Mouse (Mus musculus) stomach, postnatal 0 days (tissue): ENCODE data around the gene Gtf2i. TPM values are rescaled to one million over a fixed set of nuclear protein-coding genes. Genes with fewer than 3 reads are reported as not detected.

Source experiments
- ATAC-seq: fragments of 200-750 bp; cut with Nextera tagmentation; 2 replicates; pipeline ENCODE4 v1.8.0; 2017; ENCODE audit not compliant: low FRiP score, low TSS enrichment
- DNase-seq: peaks from one replicate; pipeline ENCODE4 v3.0.0-alpha.2; 2016; ENCODE audit warnings: low spot score
- H3K27ac ChIP-seq: fragments of 300-500 bp; sonication (generic); replicated peaks from 2 replicates; pipeline ENCODE4 v1.5.1; 2014; ENCODE audit warnings: mild to moderate bottlenecking, control low read depth
- H3K27me3 ChIP-seq: fragments of 300-500 bp; sonication (generic); 2 replicates; pipeline ENCODE4 v1.6.1; 2014; ENCODE audit warnings: low read length; ENCODE audit not compliant: control insufficient read depth, insufficient read depth
- H3K36me3 ChIP-seq: fragments of 300-500 bp; sonication (generic); 2 replicates; pipeline ENCODE4 v1.6.1; 2014; ENCODE audit warnings: low read length, mixed read lengths; ENCODE audit not compliant: control insufficient read depth, insufficient read depth
- H3K4me1 ChIP-seq: fragments of 300-500 bp; sonication (generic); replicated peaks from 2 replicates; pipeline ENCODE4 v1.6.1; 2014; ENCODE audit warnings: antibody characterized with exemption; ENCODE audit not compliant: control insufficient read depth, insufficient read depth
- H3K4me2 ChIP-seq: fragments of 300-500 bp; sonication (generic); replicated peaks from 2 replicates; pipeline ENCODE4 v1.6.1; 2014; ENCODE audit warnings: low read depth, mild to moderate bottlenecking, control low read depth, moderate library complexity
- H3K4me3 ChIP-seq: fragments of 300-500 bp; sonication (generic); 2 replicates; pipeline ENCODE4 v1.5.1; 2014; ENCODE audit warnings: low read depth, low read length, control low read depth
- H3K9ac ChIP-seq: fragments of 300-500 bp; sonication (generic); 2 replicates; pipeline ENCODE4 v1.6.1; 2014; ENCODE audit warnings: mild to moderate bottlenecking, low read length, control low read depth, mixed read lengths
- H3K9me3 ChIP-seq: fragments of 300-500 bp; sonication (generic); 2 replicates; pipeline ENCODE4 v1.6.1; 2016; ENCODE audit warnings: low read length; ENCODE audit not compliant: control insufficient read depth
- CTCF ChIP-seq: IDR thresholded peaks from 2 replicates; pipeline ENCODE4 v1.5.1; 2016; ENCODE audit warnings: antibody characterized with exemption, low read depth, mild to moderate bottlenecking, moderate library complexity
- EP300 ChIP-seq: optimal IDR thresholded peaks from 2 replicates; pipeline ENCODE3; 2016; ENCODE audit warnings: antibody characterized with exemption
- WGBS: fragments of 180-500 bp; shearing (Covaris S2); extraction: QIAGEN DNeasy Blood & Tissue Kit; methylation state at CpG from one replicate; pipeline ENCODE4 v1.1.7; 2014; 5-methylcytosine and 5-hydroxymethylcytosine counted together
- polyA plus RNA-seq: library from polyadenylated mRNA; unstranded; fragments of >200 nt; fragmentation: Nextera tagmentation; extraction: Ambion mirVana; gene quantifications from 2 replicates; pipeline ENCODE4 v1.2.1, GENCODE M21; 2015

Gtf2i gene
- polyA plus RNA-seq, 1 experiment from 2014 or later: 63.0 TPM

GRCm38 (mm10) chr5:134273761-134274160 lies 40.8 kb downstream of the Gtf2i start:
- no peak overlapping the region for H3K4me2 ChIP-seq
- no peaks in the 10 kb centered on the region for H3K27me3 ChIP-seq
- TF ChIP-seq EP300 (no peak), CTCF (no peak)
- ATAC-seq (no peak), DNase-seq (no peak)
- 83% methylated on average over 8 of the region's 8 CpGs for WGBS
- H3K9ac ChIP-seq: no peak overlapping the region
- no peak overlapping the region for H3K4me3 ChIP-seq
- H3K36me3 ChIP-seq: peaks cover 45% of the 10 kb centered on the region
- H3K27ac ChIP-seq: no peak overlapping the region
- H3K9me3 ChIP-seq: no peaks in the 10 kb centered on the region
- no peaks in the 10 kb centered on the region for H3K4me1 ChIP-seq

GRCm38 (mm10) chr5:134272761-134273160 lies 41.8 kb downstream of the Gtf2i start:
- ATAC-seq (no peak), DNase-seq (no peak)
- Histone ChIP-seq H3K4me1 (no peaks in the 10 kb centered on the region), H3K9ac (no peak overlapping the region), H3K27me3 (no peaks in the 10 kb centered on the region), H3K4me3 (no peak overlapping the region), H3K36me3 (peaks cover 45% of the 10 kb centered on the region), H3K4me2 (no peak overlapping the region), H3K27ac (no peak overlapping the region), H3K9me3 (no peaks in the 10 kb centered on the region)
- 86% methylated on average over 11 of the region's 11 CpGs for WGBS
- TF ChIP-seq EP300 (no peak), CTCF (no peak)

- DNase-seq (no peak), ATAC-seq (no peak)
- Histone ChIP-seq H3K9ac (no peak overlapping the region), H3K27me3 (no peaks in the 10 kb centered on the region), H3K4me1 (no peaks in the 10 kb centered on the region), H3K9me3 (no peaks in the 10 kb centered on the region), H3K4me2 (no peak overlapping the region), H3K4me3 (no peak overlapping the region), H3K27ac (no peak overlapping the region), H3K36me3 (peaks cover 50% of the 10 kb centered on the region)
- TF ChIP-seq EP300 (no peak), CTCF (no peak)
- WGBS: 85% methylated on average over 11 of the region's 11 CpGs
Observed at GRCm38 (mm10) chr5:134271421-134271820, 43.1 kb downstream of the Gtf2i start.

- Histone ChIP-seq H3K9me3 (no peaks in the 10 kb centered on the region), H3K36me3 (peaks cover 49% of the 10 kb centered on the region), H3K4me2 (no peak overlapping the region), H3K9ac (no peak overlapping the region), H3K4me3 (no peak overlapping the region), H3K27ac (no peak overlapping the region), H3K4me1 (no peaks in the 10 kb centered on the region), H3K27me3 (no peaks in the 10 kb centered on the region)
- ATAC-seq (no peak), DNase-seq (no peak)
- TF ChIP-seq CTCF: no peak
- TF ChIP-seq EP300: no peak
- 59% methylated on average over 4 of the region's 4 CpGs for WGBS
Observed at GRCm38 (mm10) chr5:134270566-134270965, 44.0 kb downstream of the Gtf2i start.

- TF ChIP-seq CTCF (no peak), EP300 (no peak)
- no peaks in the 10 kb centered on the region for H3K27me3 ChIP-seq
- H3K4me3 ChIP-seq: no peak overlapping the region
- H3K4me1 ChIP-seq: no peaks in the 10 kb centered on the region
- DNase-seq (no peak), ATAC-seq (no peak)
- no peak overlapping the region for H3K9ac ChIP-seq
- H3K27ac ChIP-seq: no peak overlapping the region
- H3K36me3 ChIP-seq: peaks cover 48% of the 10 kb centered on the region
- H3K9me3 ChIP-seq: no peaks in the 10 kb centered on the region
- no peak overlapping the region for H3K4me2 ChIP-seq
- WGBS: 71% methylated on average over 5 of the region's 5 CpGs
Observed at GRCm38 (mm10) chr5:134269751-134270150, 44.8 kb downstream of the Gtf2i start.

DNA sequence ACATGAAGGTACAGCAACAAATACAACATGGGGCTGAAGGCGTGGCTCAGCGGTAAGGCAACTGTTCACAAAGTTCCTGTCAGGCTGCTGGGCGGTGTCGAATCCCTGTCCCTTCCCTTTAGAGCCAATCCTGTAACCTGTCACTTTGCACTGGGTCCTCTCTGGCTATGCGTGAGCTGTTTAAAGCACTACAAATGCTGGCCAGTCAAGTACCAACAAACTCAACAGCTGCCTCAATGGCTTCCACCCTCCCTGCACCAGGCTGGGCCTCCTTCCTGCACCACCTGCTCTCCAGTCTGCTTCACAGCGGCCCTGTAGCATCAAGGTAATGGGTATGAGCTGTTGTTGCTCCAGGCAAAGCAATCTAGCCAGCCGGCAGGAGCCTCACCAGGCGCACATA lies 45.8 kb downstream of the Gtf2i start:
- Histone ChIP-seq H3K27ac (no peak overlapping the region), H3K4me1 (no peaks in the 10 kb centered on the region), H3K4me3 (no peak overlapping the region), H3K36me3 (peaks cover 50% of the 10 kb centered on the region), H3K9ac (no peak overlapping the region), H3K9me3 (no peaks in the 10 kb centered on the region), H3K4me2 (no peak overlapping the region), H3K27me3 (no peaks in the 10 kb centered on the region)
- WGBS: 87% methylated on average over 8 of the region's 8 CpGs
- ATAC-seq: no peak; the same call in 1 of the 2 replicates
- TF ChIP-seq EP300 (no peak), CTCF (no peak)
- DNase-seq: no peak
